Mouse (Mus musculus): ENCODE measurements around the gene 1190007I07Rik. TPM values are rescaled to one million over a fixed set of nuclear protein-coding genes. Genes with fewer than 3 reads are reported as not detected.

1190007I07Rik gene
- polyA plus RNA-seq (2012; fragmentation: generic; extraction: Trizol): 13.4 TPM

- Histone ChIP-seq H3K27me3 (ENCODE audit: control insufficient read depth, insufficient read depth, insufficient read length) (no peaks in the 10 kb centered on the region), H3K79me2 (ENCODE audit: control insufficient read depth, insufficient read depth) (no peaks in the 10 kb centered on the region), H3ac (ENCODE audit: control insufficient read depth, insufficient read length) (peak within 1 kb of the TSS; percentile 15), H3K36me3 (ENCODE audit: control insufficient read depth, insufficient read depth) (no peaks in the 10 kb centered on the region), H3K4me2 (ENCODE audit: low read depth) (peak within 1 kb of the TSS; percentile 84), H3K4me3 (peak within 1 kb of the TSS; percentile 45)
- TF ChIP-seq USF1 (IDR thresholded peaks at IDR 0.05; ENCODE audit: low read depth) (peak; percentile 96), MAX (IDR thresholded peaks at IDR 0.05; ENCODE audit: low read depth) (no peak), REST (IDR thresholded peaks at IDR 0.05; ENCODE audit: insufficient read depth, insufficient read length) (no peak), POLR2AphosphoS2 (IDR thresholded peaks at IDR 0.05; ENCODE audit: insufficient read length, low read depth) (peak; percentile 30), POLR2A (IDR thresholded peaks at IDR 0.05; ENCODE audit: insufficient read length, low read depth) (peak; percentile 61), TCF3 (IDR thresholded peaks at IDR 0.05; ENCODE audit: insufficient read length, low read depth) (no peak), SRF (IDR thresholded peaks at IDR 0.05; ENCODE audit: control insufficient read depth, insufficient read length, low read depth) (no peak), TCF12 (IDR thresholded peaks at IDR 0.05; ENCODE audit: insufficient read depth, poor library complexity, severe bottlenecking) (no peak), MYOD1 (IDR thresholded peaks at IDR 0.05; ENCODE audit: control insufficient read depth in 1 of 3, insufficient read length in 2 of 3, low read depth in 2 of 3) (peak in 1 of 3 experiments; percentile 32), MYOG (IDR thresholded peaks at IDR 0.05; ENCODE audit: control insufficient read depth in 1 of 3, insufficient read depth in 1 of 3, insufficient read length in 2 of 3, low read depth in 2 of 3) (peak in 1 of 3 experiments; percentile 26), CEBPB (IDR thresholded peaks at IDR 0.05; ENCODE audit: insufficient read depth, poor library complexity, severe bottlenecking) (no peak), E2F4 (IDR thresholded peaks at IDR 0.05; ENCODE audit: insufficient read depth) (no peak)
Measured at GRCm38 (mm10) chr10:82622671-82623552, at the start of gene 1190007I07Rik. TSS of gene 1190007I07Rik (minus strand) at chr10:82623228.

GRCm38 (mm10) chr10:82670205-82670604, 47.2 kb upstream of the 1190007I07Rik start:
- no peak for TF ChIP-seq USF1 (IDR thresholded peaks at IDR 0.05; ENCODE audit: low read depth)
- no peak for TF ChIP-seq SRF (IDR thresholded peaks at IDR 0.05; ENCODE audit: control insufficient read depth, insufficient read length, low read depth)
- TF ChIP-seq POLR2A (IDR thresholded peaks at IDR 0.05; ENCODE audit: insufficient read length, low read depth): no peak
- no peak for TF ChIP-seq CEBPB (IDR thresholded peaks at IDR 0.05; ENCODE audit: insufficient read depth, poor library complexity, severe bottlenecking)
- Histone ChIP-seq H3K79me2 (ENCODE audit: control insufficient read depth, insufficient read depth) (no peaks in the 10 kb centered on the region), H3K27me3 (ENCODE audit: control insufficient read depth, insufficient read depth, insufficient read length) (no peaks in the 10 kb centered on the region), H3K4me2 (ENCODE audit: low read depth) (no peak overlapping the region), H3K36me3 (ENCODE audit: control insufficient read depth, insufficient read depth) (no peaks in the 10 kb centered on the region), H3ac (ENCODE audit: control insufficient read depth, insufficient read length) (no peak overlapping the region), H3K4me3 (no peak overlapping the region)

GRCm38 (mm10) chr10:82666436-82667234, 43.6 kb upstream of the 1190007I07Rik start:
- TF ChIP-seq MYOD1 (IDR thresholded peaks at IDR 0.05; ENCODE audit: control insufficient read depth in 1 of 3, insufficient read length in 2 of 3, low read depth in 2 of 3) (peak in 1 of 3 experiments; percentile 4), CEBPB (IDR thresholded peaks at IDR 0.05; ENCODE audit: insufficient read depth, poor library complexity, severe bottlenecking) (no peak)
- H3K4me3 ChIP-seq: no peak overlapping the region
- no peak overlapping the region for H3ac ChIP-seq (ENCODE audit: control insufficient read depth, insufficient read length)
- no peaks in the 10 kb centered on the region for H3K79me2 ChIP-seq (ENCODE audit: control insufficient read depth, insufficient read depth)
- peak overlapping the region; percentile 56 for H3K4me2 ChIP-seq (ENCODE audit: low read depth)
- H3K27me3 ChIP-seq (ENCODE audit: control insufficient read depth, insufficient read depth, insufficient read length): no peaks in the 10 kb centered on the region
- H3K36me3 ChIP-seq (ENCODE audit: control insufficient read depth, insufficient read depth): no peaks in the 10 kb centered on the region

- Histone ChIP-seq H3K4me2 (ENCODE audit: low read depth) (no peak overlapping the region), H3K79me2 (ENCODE audit: control insufficient read depth, insufficient read depth) (no peaks in the 10 kb centered on the region), H3ac (ENCODE audit: control insufficient read depth, insufficient read length) (no peak overlapping the region), H3K4me3 (no peak overlapping the region), H3K27me3 (ENCODE audit: control insufficient read depth, insufficient read depth, insufficient read length) (no peaks in the 10 kb centered on the region), H3K36me3 (ENCODE audit: control insufficient read depth, insufficient read depth) (no peaks in the 10 kb centered on the region)
- no peak for TF ChIP-seq CEBPB (IDR thresholded peaks at IDR 0.05; ENCODE audit: insufficient read depth, poor library complexity, severe bottlenecking)
- no peak for TF ChIP-seq TCF3 (IDR thresholded peaks at IDR 0.05; ENCODE audit: insufficient read length, low read depth)
- no peak for TF ChIP-seq POLR2AphosphoS2 (IDR thresholded peaks at IDR 0.05; ENCODE audit: insufficient read length, low read depth)
- no peak for TF ChIP-seq REST (IDR thresholded peaks at IDR 0.05; ENCODE audit: insufficient read depth, insufficient read length)
- TF ChIP-seq SRF (IDR thresholded peaks at IDR 0.05; ENCODE audit: control insufficient read depth, insufficient read length, low read depth): no peak
- no peak for TF ChIP-seq MYOD1 (IDR thresholded peaks at IDR 0.05; ENCODE audit: control insufficient read depth in 1 of 3, insufficient read length in 2 of 3, low read depth in 2 of 3)
- no peak for TF ChIP-seq POLR2A (IDR thresholded peaks at IDR 0.05; ENCODE audit: insufficient read length, low read depth)
- TF ChIP-seq MAX (IDR thresholded peaks at IDR 0.05; ENCODE audit: low read depth): no peak
- no peak for TF ChIP-seq TCF12 (IDR thresholded peaks at IDR 0.05; ENCODE audit: insufficient read depth, poor library complexity, severe bottlenecking)
- no peak for TF ChIP-seq USF1 (IDR thresholded peaks at IDR 0.05; ENCODE audit: low read depth)
- TF ChIP-seq MYOG (IDR thresholded peaks at IDR 0.05; ENCODE audit: control insufficient read depth in 1 of 3, insufficient read depth in 1 of 3, insufficient read length in 2 of 3, low read depth in 2 of 3): no peak
- no peak for TF ChIP-seq E2F4 (IDR thresholded peaks at IDR 0.05; ENCODE audit: insufficient read depth)
Measured at GRCm38 (mm10) chr10:82665951-82666350, 42.9 kb upstream of the 1190007I07Rik start.

Data from myocyte (in vitro differentiated cells).